Mouse (Mus musculus): Measurements from ENCODE around the gene Arhgdib.

GRCm38 (mm10) chr6:136959131-136959530 lies 17.4 kb upstream of the Arhgdib start:
- no peak for TF ChIP-seq CTCF (IDR thresholded peaks at IDR 0.05; ENCODE audit: low read depth, low read length)
- no peak for TF ChIP-seq EP300 (IDR thresholded peaks at IDR 0.05; ENCODE audit: insufficient read depth, low read depth, low read length)
- TF ChIP-seq POLR2A (IDR thresholded peaks at IDR 0.05; ENCODE audit: insufficient read depth, low read length): no peak
